Mouse (Mus musculus) myocyte (in vitro differentiated cells): ENCODE results near the gene Slc2a1.

Source experiments
- CEBPB ChIP-seq: IDR thresholded peaks from 2 replicates; pipeline ENCODE4 v1.6.1; 2011; ENCODE audit warnings: mild to moderate bottlenecking, moderate library complexity; ENCODE audit not compliant: poor library complexity, insufficient read depth, severe bottlenecking
- E2F4 ChIP-seq: IDR thresholded peaks from one replicate; pipeline ENCODE4 v1.6.1; 2011; ENCODE audit warnings: mild to moderate bottlenecking, control low read depth, moderate library complexity; ENCODE audit not compliant: insufficient read depth
- MAX ChIP-seq: IDR thresholded peaks from one replicate; pipeline ENCODE4 v1.6.1; 2011; ENCODE audit warnings: low read depth, mild to moderate bottlenecking, control low read depth
- MYOD1 ChIP-seq, 3 experiments: IDR thresholded peaks; one replicate each; pipeline ENCODE4 v1.6.1; 2011; ENCODE audit warnings: control low read depth in 2 of 3, low read depth in 2 of 3, mild to moderate bottlenecking in 2 of 3, moderate library complexity in 1 of 3; ENCODE audit not compliant: insufficient read length in 2 of 3, control insufficient read depth in 1 of 3
- MYOG ChIP-seq, 3 experiments: IDR thresholded peaks; one replicate each; pipeline ENCODE4 v1.6.1; 2011; ENCODE audit warnings: control low read depth in 2 of 3, low read depth in 2 of 3, mild to moderate bottlenecking in 2 of 3; ENCODE audit not compliant: insufficient read length in 2 of 3, control insufficient read depth in 1 of 3, insufficient read depth in 1 of 3
- POLR2A ChIP-seq: IDR thresholded peaks from one replicate; pipeline ENCODE4 v1.6.1; 2011; ENCODE audit warnings: low read depth, mild to moderate bottlenecking, control low read depth, moderate library complexity; ENCODE audit not compliant: insufficient read length
- POLR2AphosphoS2 ChIP-seq: IDR thresholded peaks from one replicate; pipeline ENCODE4 v1.6.1; 2011; ENCODE audit warnings: low read depth, control low read depth; ENCODE audit not compliant: insufficient read length
- REST ChIP-seq: IDR thresholded peaks from one replicate; pipeline ENCODE4 v1.6.1; 2011; ENCODE audit warnings: mild to moderate bottlenecking, control low read depth, moderate library complexity; ENCODE audit not compliant: insufficient read depth, insufficient read length
- TCF12 ChIP-seq: IDR thresholded peaks from one replicate; pipeline ENCODE4 v1.6.1; 2011; ENCODE audit warnings: mild to moderate bottlenecking, control low read depth; ENCODE audit not compliant: poor library complexity, insufficient read depth, severe bottlenecking
- USF1 ChIP-seq: IDR thresholded peaks from one replicate; pipeline ENCODE4 v1.6.1; 2011; ENCODE audit warnings: low read depth, mild to moderate bottlenecking, control low read depth, moderate library complexity

DNA sequence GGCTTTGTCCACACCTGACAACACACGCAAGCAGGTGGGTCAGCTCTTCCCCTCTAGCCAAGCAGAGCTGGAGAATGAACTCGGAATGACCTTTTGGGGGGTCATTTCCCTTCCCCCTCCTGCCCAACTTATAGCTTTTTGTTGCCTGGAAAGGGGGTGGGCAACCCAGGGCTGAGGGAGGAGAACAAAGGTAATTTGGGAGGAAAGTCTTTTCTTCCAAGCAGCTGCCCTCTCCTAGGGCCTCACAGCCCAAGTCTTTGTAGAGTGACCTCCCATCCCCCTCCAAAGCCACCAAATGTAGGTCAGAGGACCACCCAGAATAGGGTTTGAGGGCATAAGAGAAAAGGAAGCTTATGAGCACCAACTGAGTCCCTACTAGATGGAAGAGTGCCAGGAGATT lies 34.9 kb upstream of the Slc2a1 start:
- TF ChIP-seq E2F4 (no peak), CEBPB (no peak), MYOG (IDR thresholded peaks at IDR 0.05; ENCODE audit: control insufficient read depth in 1 of 3, insufficient read depth in 1 of 3, insufficient read length in 2 of 3, low read depth in 2 of 3) (no peak), MAX (no peak), REST (no peak), POLR2A (no peak), POLR2AphosphoS2 (no peak), USF1 (no peak), TCF12 (no peak), MYOD1 (IDR thresholded peaks at IDR 0.05; ENCODE audit: control insufficient read depth in 1 of 3, insufficient read length in 2 of 3, low read depth in 2 of 3) (no peak)
